Mouse (Mus musculus): ENCODE data around the gene Cd81.

DNA sequence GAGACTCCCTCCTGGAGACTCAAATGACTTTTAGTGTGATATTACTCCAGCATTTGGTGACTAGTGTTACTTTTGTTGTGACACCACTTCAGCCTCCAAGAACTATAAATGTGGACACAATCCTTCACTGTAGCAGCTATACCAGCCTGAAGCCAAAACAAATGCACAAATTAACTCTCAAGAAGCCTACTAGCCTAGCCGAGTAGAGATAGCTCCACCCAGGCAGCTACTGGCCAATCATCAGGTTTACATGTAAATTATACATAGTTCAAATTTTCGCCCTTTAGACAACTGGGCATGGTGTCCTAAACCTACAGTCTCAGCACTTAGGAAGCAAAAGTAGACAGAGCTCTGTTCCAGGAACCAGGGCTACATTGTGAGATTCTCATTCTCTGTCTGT, 1.2 kb upstream of the Cd81 start:
- TF ChIP-seq ZC3H11A (IDR thresholded peaks at IDR 0.05; ENCODE audit: low read depth, low read length): no peak
- no peak for TF ChIP-seq USF2 (IDR thresholded peaks at IDR 0.05; ENCODE audit: borderline replicate concordance in 1 of 2, insufficient read depth in 1 of 2, low read depth in 1 of 2, low read length in 2 of 2)

Measured in MEL (cell line).